Mouse (Mus musculus) MEL (cell line): Measurements from ENCODE around the gene Slc38a7. TPM values are rescaled to one million over a fixed set of nuclear protein-coding genes. Genes with fewer than 3 reads are reported as not detected.
A peak's percentile ranks its signal among the peaks of the same experiment; 100 is the strongest.

Experiments
- DNase-seq: peaks from one replicate; pipeline ENCODE4 v3.0.0; 2011; ENCODE audit warnings: low read depth, low spot score
- H3K27ac ChIP-seq: 2 replicates; pipeline ENCODE4 v1.5.1; 2012; ENCODE audit warnings: low read depth, mild to moderate bottlenecking, control low read depth, low read length, moderate library complexity; ENCODE audit not compliant: control insufficient read depth
- H3K27me3 ChIP-seq, 2 experiments: fragments of 150-350 bp in 1 of 2; sonication (generic) in 1 of 2; 2 replicates each; pipeline ENCODE4 v1.6.1; 2012; ENCODE audit warnings: low read length in 2 of 2, mild to moderate bottlenecking in 2 of 2, improper control_type of control experiment in 1 of 2, moderate library complexity in 1 of 2; ENCODE audit not compliant: insufficient read depth in 2 of 2, control insufficient read depth in 1 of 2
- H3K36me3 ChIP-seq, 2 experiments: 2 replicates each; pipeline ENCODE4 v1.6.1; 2012 to 2014; ENCODE audit warnings: low read length in 2 of 2, improper control_type of control experiment in 1 of 2, inconsistent platforms in 1 of 2, mild to moderate bottlenecking in 1 of 2; ENCODE audit not compliant: insufficient read depth in 2 of 2, control insufficient read depth in 1 of 2
- H3K4me1 ChIP-seq, 2 experiments: fragments of 150-350 bp in 1 of 2; sonication (generic) in 1 of 2; 2 replicates each; pipeline ENCODE4 v1.6.1; 2012; ENCODE audit warnings: low read length in 2 of 2, improper control_type of control experiment in 1 of 2, mild to moderate bottlenecking in 1 of 2; ENCODE audit not compliant: insufficient read depth in 2 of 2, control insufficient read depth in 1 of 2
- H3K4me3 ChIP-seq, 2 experiments: fragments of 150-350 bp in 1 of 2; sonication (generic) in 1 of 2; 2 replicates each; pipeline ENCODE4 v1.5.1; 2012; ENCODE audit warnings: low read depth in 2 of 2, low read length in 2 of 2, mild to moderate bottlenecking in 2 of 2, moderate library complexity in 2 of 2, control low read depth in 1 of 2, improper control_type of control experiment in 1 of 2; ENCODE audit not compliant: control insufficient read depth in 1 of 2, insufficient read depth in 1 of 2
- H3K79me2 ChIP-seq: 2 replicates; pipeline ENCODE4 v1.6.1; 2012; ENCODE audit warnings: mild to moderate bottlenecking, low read length, moderate library complexity; ENCODE audit not compliant: control insufficient read depth, poor library complexity, insufficient read depth
- H3K9ac ChIP-seq: 2 replicates; pipeline ENCODE4 v1.6.1; 2012; ENCODE audit warnings: low read depth, mild to moderate bottlenecking, control low read depth, low read length, moderate library complexity; ENCODE audit not compliant: control insufficient read depth, poor library complexity, severe bottlenecking
- H3K9me3 ChIP-seq: fragments of 150-350 bp; sonication (generic); replicated peaks from 2 replicates; pipeline ENCODE4 v1.6.1; 2012; ENCODE audit warnings: mild to moderate bottlenecking, low read length, improper control_type of control experiment, moderate library complexity; ENCODE audit not compliant: insufficient read depth
- BHLHE40 ChIP-seq: IDR thresholded peaks from 2 replicates; pipeline ENCODE4 v1.6.1; 2012; ENCODE audit warnings: low read depth, mild to moderate bottlenecking, inconsistent platforms, low read length, improper control_type of control experiment, borderline replicate concordance
- CHD1 ChIP-seq: IDR thresholded peaks from 2 replicates; pipeline ENCODE4 v1.6.1; 2012; ENCODE audit warnings: low read depth, mild to moderate bottlenecking, inconsistent platforms, low read length, improper control_type of control experiment
- CHD2 ChIP-seq: IDR thresholded peaks from 2 replicates; pipeline ENCODE4 v1.6.1; 2011; ENCODE audit warnings: low read length, improper control_type of control experiment
- CTCF ChIP-seq, 3 experiments: IDR thresholded peaks in 2 of 3; conservative IDR thresholded peaks in 1 of 3; 2 replicates each; pipeline ENCODE4 v1.5.1; 2011 to 2012; ENCODE audit warnings: low read length in 3 of 3, low read depth in 2 of 3, mild to moderate bottlenecking in 2 of 3, improper control_type of control experiment in 1 of 3, inconsistent platforms in 1 of 3, mixed read lengths in 1 of 3, moderate library complexity in 1 of 3; ENCODE audit not compliant: control insufficient read depth in 1 of 3, insufficient read depth in 1 of 3, poor library complexity in 1 of 3, severe bottlenecking in 1 of 3
- E2F4 ChIP-seq: IDR thresholded peaks from 2 replicates; pipeline ENCODE4 v1.6.1; 2011; ENCODE audit warnings: low read depth, low read length, improper control_type of control experiment, borderline replicate concordance
- ETS1 ChIP-seq: IDR thresholded peaks from 2 replicates; pipeline ENCODE4 v1.6.1; 2012; ENCODE audit warnings: low read depth, mild to moderate bottlenecking, inconsistent platforms, low read length, improper control_type of control experiment, moderate library complexity
- GABPA ChIP-seq: IDR thresholded peaks from 2 replicates; pipeline ENCODE4 v1.6.1; 2012; ENCODE audit warnings: low read depth, mild to moderate bottlenecking, inconsistent platforms, low read length, improper control_type of control experiment, moderate library complexity
- GATA1 ChIP-seq: IDR thresholded peaks from 2 replicates; pipeline ENCODE4 v1.6.1; 2011; ENCODE audit warnings: low read depth, low read length, improper control_type of control experiment
- HCFC1 ChIP-seq: IDR thresholded peaks from 2 replicates; pipeline ENCODE4 v1.6.1; 2012; ENCODE audit warnings: low read depth, mild to moderate bottlenecking, inconsistent platforms, low read length, improper control_type of control experiment, moderate library complexity
- JUND ChIP-seq: IDR thresholded peaks from 2 replicates; pipeline ENCODE4 v1.6.1; 2011; ENCODE audit warnings: low read depth, mild to moderate bottlenecking, improper control_type of control experiment, low read length
- KAT2A ChIP-seq: conservative IDR thresholded peaks from 2 replicates; pipeline ENCODE4 v1.6.1; 2012; ENCODE audit warnings: low read depth, low read length, improper control_type of control experiment, inconsistent platforms
- MAFK ChIP-seq: IDR thresholded peaks from 2 replicates; pipeline ENCODE4 v1.6.1; 2011; ENCODE audit warnings: low read depth, mild to moderate bottlenecking, low read length, improper control_type of control experiment, borderline replicate concordance
- MAZ ChIP-seq: IDR thresholded peaks from 2 replicates; pipeline ENCODE4 v1.6.1; 2012; ENCODE audit warnings: low read depth, mild to moderate bottlenecking, inconsistent platforms, low read length, improper control_type of control experiment
- MEF2A ChIP-seq: IDR thresholded peaks from 2 replicates; pipeline ENCODE4 v1.6.1; 2014; ENCODE audit warnings: low read depth, mild to moderate bottlenecking, inconsistent platforms, low read length, improper control_type of control experiment; ENCODE audit not compliant: poor library complexity, insufficient replicate concordance, severe bottlenecking; ENCODE audit errors: extremely low read depth
- MXI1 ChIP-seq: IDR thresholded peaks from 2 replicates; pipeline ENCODE4 v1.6.1; 2011; ENCODE audit warnings: mild to moderate bottlenecking, low read depth, low read length, improper control_type of control experiment
- MYB ChIP-seq: IDR thresholded peaks from 2 replicates; pipeline ENCODE4 v1.6.1; 2011; ENCODE audit warnings: mild to moderate bottlenecking, low read depth, low read length, improper control_type of control experiment
- MYC ChIP-seq: IDR thresholded peaks from 2 replicates; pipeline ENCODE4 v1.6.1; 2011; ENCODE audit warnings: low read depth, mild to moderate bottlenecking, low read length, improper control_type of control experiment, moderate library complexity
- NELFE ChIP-seq: IDR thresholded peaks from 2 replicates; pipeline ENCODE4 v1.6.1; 2011; ENCODE audit warnings: low read depth, low read length, improper control_type of control experiment
- NRF1 ChIP-seq: IDR thresholded peaks from 2 replicates; pipeline ENCODE4 v1.6.1; 2014; ENCODE audit warnings: low read depth, mild to moderate bottlenecking, inconsistent platforms, low read length, improper control_type of control experiment, moderate library complexity; ENCODE audit not compliant: poor library complexity, insufficient read depth, severe bottlenecking
- POLR2A ChIP-seq, 2 experiments: IDR thresholded peaks; 2 replicates each; pipeline ENCODE4 v1.6.1; 2011 to 2012; ENCODE audit warnings: low read length in 2 of 2, mild to moderate bottlenecking in 2 of 2, control low read depth in 1 of 2, improper control_type of control experiment in 1 of 2, low read depth in 1 of 2, moderate library complexity in 1 of 2; ENCODE audit not compliant: control insufficient read depth in 1 of 2, insufficient read depth in 1 of 2, poor library complexity in 1 of 2
- POLR2AphosphoS2 ChIP-seq: IDR thresholded peaks from 2 replicates; pipeline ENCODE4 v1.6.1; 2011; ENCODE audit warnings: low read length, improper control_type of control experiment
- POLR2AphosphoS5 ChIP-seq: IDR thresholded peaks from 2 replicates; pipeline ENCODE4 v1.6.1; 2012; ENCODE audit warnings: low read depth, borderline replicate concordance, mild to moderate bottlenecking, inconsistent platforms, low read length, moderate library complexity, mixed read lengths
- RAD21 ChIP-seq: IDR thresholded peaks from 2 replicates; pipeline ENCODE4 v1.6.1; 2011; ENCODE audit warnings: mild to moderate bottlenecking, low read depth, low read length, improper control_type of control experiment
- RCOR1 ChIP-seq: IDR thresholded peaks from 2 replicates; pipeline ENCODE4 v1.6.1; 2012; ENCODE audit warnings: low read depth, mild to moderate bottlenecking, inconsistent platforms, low read length, improper control_type of control experiment
- SIN3A ChIP-seq: IDR thresholded peaks from 2 replicates; pipeline ENCODE4 v1.6.1; 2012; ENCODE audit warnings: low read length, improper control_type of control experiment, inconsistent platforms
- SMC3 ChIP-seq: IDR thresholded peaks from 2 replicates; pipeline ENCODE4 v1.6.1; 2011; ENCODE audit warnings: low read depth, low read length, improper control_type of control experiment
- TAL1 ChIP-seq: IDR thresholded peaks from 2 replicates; pipeline ENCODE4 v1.6.1; 2012; ENCODE audit warnings: mild to moderate bottlenecking, inconsistent platforms, low read length, moderate library complexity, mixed read lengths
- TBP ChIP-seq: IDR thresholded peaks from 2 replicates; pipeline ENCODE4 v1.8.0; 2011; ENCODE audit warnings: low read depth, low read length, improper control_type of control experiment
- UBTF ChIP-seq: IDR thresholded peaks from 2 replicates; pipeline ENCODE4 v1.6.1; 2012; ENCODE audit warnings: low read depth, mild to moderate bottlenecking, inconsistent platforms, low read length, improper control_type of control experiment, moderate library complexity, borderline replicate concordance; ENCODE audit not compliant: insufficient read depth
- USF1 ChIP-seq: IDR thresholded peaks from 2 replicates; pipeline ENCODE4 v1.6.1; 2014; ENCODE audit warnings: low read depth, mild to moderate bottlenecking, inconsistent platforms, low read length, improper control_type of control experiment, moderate library complexity
- USF2 ChIP-seq, 2 experiments: IDR thresholded peaks; 2 replicates each; pipeline ENCODE4 v1.6.1; 2011 to 2012; ENCODE audit warnings: improper control_type of control experiment in 2 of 2, low read length in 2 of 2, borderline replicate concordance in 1 of 2, inconsistent platforms in 1 of 2, low read depth in 1 of 2, mild to moderate bottlenecking in 1 of 2; ENCODE audit not compliant: insufficient read depth in 1 of 2
- ZC3H11A ChIP-seq: IDR thresholded peaks from 2 replicates; pipeline ENCODE4 v1.6.1; 2012; ENCODE audit warnings: low read depth, mild to moderate bottlenecking, inconsistent platforms, low read length, improper control_type of control experiment
- ZKSCAN1 ChIP-seq: IDR thresholded peaks from 2 replicates; pipeline ENCODE4 v1.6.1; 2012; ENCODE audit warnings: low read depth, mild to moderate bottlenecking, inconsistent platforms, low read length, improper control_type of control experiment, moderate library complexity
- ZMIZ1 ChIP-seq: IDR thresholded peaks from 2 replicates; pipeline ENCODE4 v1.6.1; 2012; ENCODE audit warnings: low read depth, mild to moderate bottlenecking, inconsistent platforms, low read length, improper control_type of control experiment, moderate library complexity
- ZNF384 ChIP-seq: IDR thresholded peaks from 2 replicates; pipeline ENCODE4 v1.6.1; 2012; ENCODE audit warnings: low read depth, mild to moderate bottlenecking, inconsistent platforms, low read length, improper control_type of control experiment
- polyA plus RNA-seq, 2 experiments: library from polyadenylated mRNA; stranded (reverse) in 1 of 2; unstranded in 1 of 2; fragments of >175 nt in 1 of 2; fragments of >200 nt in 1 of 2; gene quantifications; 2 replicates each; pipeline versions ENCODE4 v1.2.1 to v1.2.4; 2012; ENCODE audit warnings: low replicate concordance in 2 of 2, low read depth in 1 of 2; ENCODE audit not compliant: insufficient read length in 2 of 2, insufficient read depth in 1 of 2, missing spikeins in 1 of 2
- total RNA-seq: library from RNA; depleted of rRNA; stranded (reverse); fragments of 300-350 nt; gene quantifications from 2 replicates; pipeline ENCODE4 v1.2.3, GENCODE M21; 2012

The Slc38a7 gene
- total and polyA plus RNA-seq, 3 experiments: 2.5 to 6.5 TPM; not detected in 1

- no peaks in the 10 kb centered on the region; a peak in 1 of 4 replicates for H3K27me3 ChIP-seq
- peak; percentile 95 for DNase-seq
- peak within 1 kb of the TSS; percentile 84 for H3K9ac ChIP-seq
- no peaks in the 10 kb centered on the region for H3K9me3 ChIP-seq
- H3K36me3 ChIP-seq: peaks cover 0 to 21% of the 10 kb centered on the region in 2 experiments; a peak in 2 of 4 replicates
- peaks cover 2 to 13% of the 10 kb centered on the region in 2 experiments for H3K4me1 ChIP-seq
- H3K4me3 ChIP-seq: peak within 1 kb of the TSS; percentile 65 to 87
- H3K79me2 ChIP-seq: peaks cover 42% of the 10 kb centered on the region
- H3K27ac ChIP-seq: peak within 1 kb of the TSS; percentile 60
- TF ChIP-seq SIN3A (peak; percentile 78), SMC3 (no peak; the same call in 1 of the 2 replicates), GATA1 (no peak), NELFE (peak; percentile 52; the same call in 1 of the 2 replicates), RCOR1 (no peak), TAL1 (no peak), RAD21 (no peak), MAFK (no peak), USF1 (no peak), UBTF (no peak), GABPA (no peak; the same call in 1 of the 2 replicates), HCFC1 (peak; percentile 85), CTCF (IDR thresholded peaks at IDR 0.05 in 2 of 3, conservative IDR thresholded peaks at IDR 0.05 in 1 of 3; ENCODE audit: control insufficient read depth in 1 of 3, insufficient read depth in 1 of 3, low read depth in 2 of 3, low read length in 3 of 3, poor library complexity in 1 of 3, severe bottlenecking in 1 of 3) (peak; percentile 80 to 96 (median 87)), MEF2A (no peak), POLR2AphosphoS5 (no peak), POLR2A (IDR thresholded peaks at IDR 0.05; ENCODE audit: control insufficient read depth in 1 of 2, insufficient read depth in 1 of 2, low read depth in 1 of 2, low read length in 2 of 2, poor library complexity in 1 of 2) (peak in 1 of 2 experiments; percentile 74; a peak in 1 of 4 replicates), BHLHE40 (no peak), JUND (no peak), ZC3H11A (no peak), KAT2A (no peak; the same call in 1 of the 2 replicates), MYB (no peak), E2F4 (no peak), MYC (no peak), TBP (0 out of 2 replicates have a peak, but pooled peaks have one; percentile 29), USF2 (IDR thresholded peaks at IDR 0.05; ENCODE audit: borderline replicate concordance in 1 of 2, insufficient read depth in 1 of 2, low read depth in 1 of 2, low read length in 2 of 2) (no peak), CHD1 (no peak), CHD2 (no peak), NRF1 (peak; percentile 56; the same call in 1 of the 2 replicates), POLR2AphosphoS2 (no peak), MXI1 (no peak), ZNF384 (peak; percentile 84), ETS1 (no peak), ZMIZ1 (no peak), ZKSCAN1 (no peak), MAZ (no peak)
These were observed 35.2 kb upstream of the Slc38a7 start, which contains the start of gene Got2 for GRCm38 (mm10) chr8:95888285-95889136. Gene Got2 (minus strand): TSS chr8:95888547.
